Mouse (Mus musculus) midbrain, postnatal 0 days (tissue): ENCODE measurements at regions not wholly inside any gene's neighbourhood (a gene's known extent, or its start where the extent isn't known, plus 50 kb on each side); places are given as distances from the start of the nearest gene placed in this dataset.

Experiments
- ATAC-seq: fragments of 200-750 bp; cut with Nextera tagmentation; 2 replicates; pipeline ENCODE4 v1.8.0; 2017; ENCODE audit warnings: moderate number of reproducible peaks, mild to moderate bottlenecking, moderate TSS enrichment, moderate library complexity; ENCODE audit not compliant: low FRiP score
- DNase-seq: peaks from one replicate; pipeline ENCODE4 v3.0.0-alpha.2; 2015; ENCODE audit warnings: low spot score
- H3K27ac ChIP-seq: fragments of 300-500 bp; sonication (generic); 2 replicates; pipeline ENCODE4 v1.5.1; 2014; ENCODE audit warnings: low read depth, mild to moderate bottlenecking, low read length, mixed read lengths
- H3K27me3 ChIP-seq: fragments of 300-500 bp; sonication (generic); 2 replicates; pipeline ENCODE4 v1.6.1; 2014; ENCODE audit warnings: low read length, control low read depth, mixed read lengths; ENCODE audit not compliant: insufficient read depth
- H3K36me3 ChIP-seq: fragments of 300-500 bp; sonication (generic); 2 replicates; pipeline ENCODE4 v1.6.1; 2014; ENCODE audit warnings: low read length, control low read depth, mixed read lengths; ENCODE audit not compliant: insufficient read depth
- H3K4me1 ChIP-seq: fragments of 300-500 bp; sonication (generic); 2 replicates; pipeline ENCODE4 v1.6.1; 2014; ENCODE audit warnings: mild to moderate bottlenecking, control low read depth, antibody characterized with exemption, low read length, mixed read lengths; ENCODE audit not compliant: insufficient read depth
- H3K4me2 ChIP-seq: fragments of 300-500 bp; sonication (generic); 2 replicates; pipeline ENCODE4 v1.6.1; 2014; ENCODE audit warnings: low read depth, mild to moderate bottlenecking, low read length, mixed read lengths; ENCODE audit not compliant: poor library complexity, severe bottlenecking
- H3K4me3 ChIP-seq: fragments of 300-500 bp; sonication (generic); 2 replicates; pipeline ENCODE4 v1.5.1; 2014; ENCODE audit warnings: low read depth, mild to moderate bottlenecking, low read length, moderate library complexity
- H3K9ac ChIP-seq: fragments of 300-500 bp; sonication (generic); replicated peaks from 2 replicates; pipeline ENCODE4 v1.6.1; 2014; ENCODE audit warnings: mild to moderate bottlenecking, low read length, moderate library complexity, mixed read lengths; ENCODE audit not compliant: poor library complexity, severe bottlenecking
- H3K9me3 ChIP-seq: fragments of 300-500 bp; sonication (generic); 2 replicates; pipeline ENCODE4 v1.6.1; 2016; ENCODE audit warnings: low read length, control low read depth
- CTCF ChIP-seq: IDR thresholded peaks from 2 replicates; pipeline ENCODE4 v1.5.1; 2016; ENCODE audit warnings: antibody characterized with exemption, mild to moderate bottlenecking
- WGBS: fragments of 180-500 bp; shearing (Covaris S2); extraction: QIAGEN DNeasy Blood & Tissue Kit; methylation state at CpG from one replicate; pipeline ENCODE4 v1.1.7; 2014; 5-methylcytosine and 5-hydroxymethylcytosine counted together

DNA sequence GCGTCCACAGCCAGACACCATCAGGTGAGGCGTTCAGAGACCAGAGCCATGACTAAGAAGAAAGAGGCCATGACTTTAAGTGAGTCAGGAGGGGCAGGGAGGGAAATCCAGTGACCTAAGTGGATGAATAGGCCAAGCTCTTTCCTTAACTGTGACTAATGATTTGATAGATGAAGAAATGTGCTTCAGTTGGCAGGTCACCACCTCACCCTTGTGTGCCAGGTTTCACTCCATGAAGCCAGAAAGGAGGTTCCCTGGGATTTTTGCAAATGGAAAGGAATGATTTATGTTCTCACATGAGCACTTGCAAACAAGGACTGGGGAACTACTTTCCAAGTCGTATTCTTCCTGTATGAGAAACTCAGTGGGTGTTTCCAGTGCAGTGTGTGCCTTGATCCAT is 923.0 kb downstream of the Slc22a22 start:
- ATAC-seq (no peak), DNase-seq (peak; percentile 1)
- 84% methylated on average over 3 of the region's 3 CpGs for WGBS
- Histone ChIP-seq H3K9ac (no peak overlapping the region), H3K27me3 (no peaks in the 10 kb centered on the region), H3K9me3 (no peaks in the 10 kb centered on the region), H3K36me3 (no peaks in the 10 kb centered on the region), H3K27ac (no peak overlapping the region), H3K4me2 (no peak overlapping the region), H3K4me1 (no peaks in the 10 kb centered on the region), H3K4me3 (no peak overlapping the region)
- no peak for TF ChIP-seq CTCF

DNA sequence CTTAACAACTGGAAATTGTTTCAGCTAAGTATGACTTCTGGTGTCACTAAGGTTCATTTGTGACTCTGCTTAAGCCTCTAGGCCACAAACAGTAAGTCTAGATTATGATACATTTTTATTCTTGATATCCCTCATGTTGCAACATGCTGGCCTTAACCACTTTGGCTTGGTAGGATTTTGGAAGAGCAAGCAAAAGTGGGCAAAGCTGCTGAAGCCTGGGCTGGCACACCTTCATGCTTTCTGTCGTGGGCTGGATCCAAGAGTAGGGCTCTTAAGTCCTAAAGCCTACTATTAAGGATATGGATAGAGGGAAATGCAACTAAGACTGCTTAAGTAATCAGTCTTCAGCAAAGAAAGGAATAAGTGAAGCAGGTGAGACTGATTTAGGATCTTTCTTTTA is 923.6 kb downstream of the Slc22a22 start:
- DNase-seq (no peak), ATAC-seq (no peak)
- H3K9me3 ChIP-seq, result no peaks in the 10 kb centered on the region
- no peak overlapping the region for H3K27ac ChIP-seq
- H3K4me3 ChIP-seq, result no peak overlapping the region
- 71% methylated on average over 1 of the region's 1 CpGs for WGBS
- H3K4me1 ChIP-seq, result no peaks in the 10 kb centered on the region
- no peak overlapping the region for H3K9ac ChIP-seq
- no peaks in the 10 kb centered on the region for H3K27me3 ChIP-seq
- H3K36me3 ChIP-seq, result no peaks in the 10 kb centered on the region
- TF ChIP-seq CTCF, result no peak
- H3K4me2 ChIP-seq, result no peak overlapping the region

DNA sequence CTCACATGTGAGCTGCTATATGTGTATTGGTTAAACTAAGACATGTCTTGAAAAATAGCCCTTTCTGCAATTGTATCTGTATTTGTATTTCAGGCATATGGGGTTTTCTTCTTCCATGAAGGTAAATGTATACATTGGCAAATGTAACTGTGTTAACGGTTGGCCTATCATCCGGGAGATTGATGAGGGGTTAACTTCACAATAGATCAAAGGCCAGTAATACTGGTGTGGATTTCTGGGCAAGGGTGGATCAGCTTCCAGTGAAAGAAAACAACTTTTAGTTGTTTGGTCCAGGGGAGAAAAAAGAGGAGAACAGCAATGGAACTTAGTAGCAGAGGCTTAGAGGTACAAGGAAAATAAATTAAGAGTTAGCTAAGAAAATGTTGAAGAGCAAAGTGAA is 945.9 kb downstream of the Slc22a22 start:
- ATAC-seq, result no peak
- H3K36me3 ChIP-seq, result no peaks in the 10 kb centered on the region
- no peak overlapping the region for H3K4me3 ChIP-seq
- no peak overlapping the region for H3K9ac ChIP-seq
- no peaks in the 10 kb centered on the region for H3K9me3 ChIP-seq
- no peaks in the 10 kb centered on the region for H3K4me1 ChIP-seq
- no peak overlapping the region for H3K27ac ChIP-seq
- no peak for TF ChIP-seq CTCF
- no peak for DNase-seq
- 31% methylated on average over 2 of the region's 2 CpGs for WGBS
- H3K27me3 ChIP-seq, result no peaks in the 10 kb centered on the region
- H3K4me2 ChIP-seq, result no peak overlapping the region

DNA sequence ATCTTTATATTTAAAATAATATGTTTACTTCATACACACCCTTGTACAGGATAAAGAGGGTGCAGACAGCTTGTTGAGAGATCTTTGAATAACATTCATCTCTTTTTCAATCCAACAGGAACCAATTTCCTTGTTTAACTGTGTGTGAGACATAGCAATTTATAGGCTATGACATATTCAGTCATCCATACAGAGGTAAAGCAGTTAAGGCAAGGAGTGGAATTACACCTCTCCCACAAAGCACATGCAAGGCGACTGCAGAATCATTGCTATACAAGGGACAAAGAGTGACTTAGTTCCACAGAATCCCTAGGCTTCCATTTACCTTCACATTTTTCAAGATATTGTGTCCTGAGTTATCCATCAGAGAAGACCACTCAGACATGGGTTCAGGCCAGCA is 959.0 kb downstream of the Slc22a22 start:
- Histone ChIP-seq H3K4me2 (no peak overlapping the region), H3K36me3 (no peaks in the 10 kb centered on the region), H3K27ac (no peak overlapping the region), H3K27me3 (no peaks in the 10 kb centered on the region), H3K4me1 (no peaks in the 10 kb centered on the region), H3K4me3 (no peak overlapping the region), H3K9ac (no peak overlapping the region), H3K9me3 (no peaks in the 10 kb centered on the region)
- ATAC-seq (no peak; the same call in 1 of the 2 replicates), DNase-seq (no peak)
- TF ChIP-seq CTCF, result no peak
- 93% methylated on average over 1 of the region's 1 CpGs for WGBS

DNA sequence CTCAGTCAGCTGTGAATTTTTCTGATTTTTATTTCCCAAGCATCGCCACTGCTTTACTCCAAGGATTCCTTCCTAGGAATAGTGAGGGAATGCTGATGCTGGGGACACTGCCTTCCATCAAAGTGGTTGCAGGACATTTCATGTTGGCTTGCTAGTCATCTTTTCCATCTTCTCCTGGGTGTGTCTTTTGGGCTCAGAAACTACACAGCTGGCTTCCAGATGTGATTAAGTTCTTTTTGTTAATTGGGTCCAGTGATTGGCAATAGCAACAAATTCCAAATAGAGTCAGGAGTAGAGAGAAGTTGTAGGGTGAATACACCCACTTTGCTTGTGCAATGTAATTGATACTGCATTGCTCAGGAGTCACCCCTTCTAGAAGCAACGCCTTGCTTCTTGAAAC is 961.3 kb downstream of the Slc22a22 start:
- ATAC-seq (no peak), DNase-seq (no peak)
- H3K27ac ChIP-seq, result no peak overlapping the region
- H3K9ac ChIP-seq, result no peak overlapping the region
- no peaks in the 10 kb centered on the region for H3K36me3 ChIP-seq
- H3K4me3 ChIP-seq, result no peak overlapping the region
- H3K4me2 ChIP-seq, result no peak overlapping the region
- TF ChIP-seq CTCF, result no peak
- H3K4me1 ChIP-seq, result no peaks in the 10 kb centered on the region
- no peaks in the 10 kb centered on the region for H3K9me3 ChIP-seq
- WGBS, result 86% methylated on average over 2 of the region's 2 CpGs
- no peaks in the 10 kb centered on the region for H3K27me3 ChIP-seq

DNA sequence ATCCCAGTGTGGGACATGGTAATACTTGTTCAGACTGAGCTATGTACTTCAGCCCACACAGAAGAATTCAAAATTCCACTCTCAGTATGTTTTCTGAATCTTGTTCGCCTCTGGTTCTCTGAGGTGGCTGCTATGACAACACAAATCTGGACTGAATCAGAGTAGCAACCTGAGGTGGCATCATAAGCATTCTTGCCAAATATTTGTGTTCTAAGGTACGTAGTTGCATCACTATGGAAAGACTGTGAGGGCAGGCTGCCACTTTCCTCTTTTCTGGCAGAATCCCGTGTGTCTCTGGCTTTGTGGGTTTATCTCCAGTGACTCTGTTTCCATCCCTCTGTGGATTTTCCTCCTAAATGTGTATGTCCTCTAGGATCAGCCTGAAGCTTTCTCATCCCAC is 978.7 kb downstream of the Slc22a22 start:
- Histone ChIP-seq H3K9me3 (no peaks in the 10 kb centered on the region), H3K27ac (no peak overlapping the region), H3K27me3 (no peaks in the 10 kb centered on the region), H3K4me2 (no peak overlapping the region), H3K4me1 (no peaks in the 10 kb centered on the region), H3K36me3 (no peaks in the 10 kb centered on the region), H3K9ac (no peak overlapping the region), H3K4me3 (no peak overlapping the region)
- no peak for ATAC-seq
- TF ChIP-seq CTCF, result no peak
- no peak for DNase-seq
- WGBS, result 82% methylated on average over 3 of the region's 3 CpGs

DNA sequence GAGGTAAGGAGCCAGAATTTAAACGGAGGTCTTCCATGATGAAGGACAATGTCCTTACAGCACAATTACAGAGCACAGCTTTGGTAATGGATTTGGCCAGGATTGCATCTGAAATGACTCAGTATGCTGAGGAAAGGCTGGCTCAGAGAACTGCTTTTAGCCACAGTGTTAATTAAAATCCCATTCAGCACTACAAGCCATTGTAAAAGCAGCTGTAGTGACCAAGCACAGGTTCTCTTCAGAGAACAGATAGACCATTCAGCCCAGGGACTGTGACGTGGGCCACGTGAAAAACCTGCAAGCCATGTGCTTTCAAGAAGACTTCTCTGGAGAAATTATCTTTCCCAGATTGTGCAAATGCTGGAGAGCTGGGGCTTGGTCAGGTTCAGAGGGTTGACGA is 979.7 kb downstream of the Slc22a22 start:
- 72% methylated on average over 4 of the region's 4 CpGs for WGBS
- no peak for DNase-seq

More for the DNA sequence above, 979.7 kb downstream of the Slc22a22 start:
- ATAC-seq, result no peak
- Histone ChIP-seq H3K9ac (no peak overlapping the region), H3K27ac (no peak overlapping the region), H3K9me3 (no peaks in the 10 kb centered on the region), H3K36me3 (no peaks in the 10 kb centered on the region), H3K27me3 (no peaks in the 10 kb centered on the region), H3K4me1 (no peaks in the 10 kb centered on the region), H3K4me2 (no peak overlapping the region), H3K4me3 (no peak overlapping the region)
- TF ChIP-seq CTCF, result no peak
